Mouse (Mus musculus) MEL (cell line): ENCODE measurements around the gene Actr8. TPM values are rescaled to one million over a fixed set of nuclear protein-coding genes. Genes with fewer than 3 reads are reported as not detected.

Experiments
- DNase-seq: peaks from one replicate; pipeline ENCODE4 v3.0.0; 2011; ENCODE audit warnings: low read depth, low spot score
- H3K27ac ChIP-seq: 2 replicates; pipeline ENCODE4 v1.5.1; 2012; ENCODE audit warnings: low read depth, mild to moderate bottlenecking, control low read depth, low read length, moderate library complexity; ENCODE audit not compliant: control insufficient read depth
- H3K27me3 ChIP-seq, 2 experiments: fragments of 150-350 bp in 1 of 2; sonication (generic) in 1 of 2; 2 replicates each; pipeline ENCODE4 v1.6.1; 2012; ENCODE audit warnings: low read length in 2 of 2, mild to moderate bottlenecking in 2 of 2, improper control_type of control experiment in 1 of 2, moderate library complexity in 1 of 2; ENCODE audit not compliant: insufficient read depth in 2 of 2, control insufficient read depth in 1 of 2
- H3K36me3 ChIP-seq, 2 experiments: 2 replicates each; pipeline ENCODE4 v1.6.1; 2012 to 2014; ENCODE audit warnings: low read length in 2 of 2, improper control_type of control experiment in 1 of 2, inconsistent platforms in 1 of 2, mild to moderate bottlenecking in 1 of 2; ENCODE audit not compliant: insufficient read depth in 2 of 2, control insufficient read depth in 1 of 2
- H3K4me1 ChIP-seq, 2 experiments: fragments of 150-350 bp in 1 of 2; sonication (generic) in 1 of 2; 2 replicates each; pipeline ENCODE4 v1.6.1; 2012; ENCODE audit warnings: low read length in 2 of 2, improper control_type of control experiment in 1 of 2, mild to moderate bottlenecking in 1 of 2; ENCODE audit not compliant: insufficient read depth in 2 of 2, control insufficient read depth in 1 of 2
- H3K4me3 ChIP-seq, 2 experiments: fragments of 150-350 bp in 1 of 2; sonication (generic) in 1 of 2; 2 replicates each; pipeline ENCODE4 v1.5.1; 2012; ENCODE audit warnings: low read depth in 2 of 2, low read length in 2 of 2, mild to moderate bottlenecking in 2 of 2, moderate library complexity in 2 of 2, control low read depth in 1 of 2, improper control_type of control experiment in 1 of 2; ENCODE audit not compliant: control insufficient read depth in 1 of 2, insufficient read depth in 1 of 2
- H3K79me2 ChIP-seq: 2 replicates; pipeline ENCODE4 v1.6.1; 2012; ENCODE audit warnings: mild to moderate bottlenecking, low read length, moderate library complexity; ENCODE audit not compliant: control insufficient read depth, poor library complexity, insufficient read depth
- H3K9ac ChIP-seq: 2 replicates; pipeline ENCODE4 v1.6.1; 2012; ENCODE audit warnings: low read depth, mild to moderate bottlenecking, control low read depth, low read length, moderate library complexity; ENCODE audit not compliant: control insufficient read depth, poor library complexity, severe bottlenecking
- H3K9me3 ChIP-seq: fragments of 150-350 bp; sonication (generic); replicated peaks from 2 replicates; pipeline ENCODE4 v1.6.1; 2012; ENCODE audit warnings: mild to moderate bottlenecking, low read length, improper control_type of control experiment, moderate library complexity; ENCODE audit not compliant: insufficient read depth
- CHD1 ChIP-seq: IDR thresholded peaks from 2 replicates; pipeline ENCODE4 v1.6.1; 2012; ENCODE audit warnings: low read depth, mild to moderate bottlenecking, inconsistent platforms, low read length, improper control_type of control experiment
- E2F4 ChIP-seq: IDR thresholded peaks from 2 replicates; pipeline ENCODE4 v1.6.1; 2011; ENCODE audit warnings: low read depth, low read length, improper control_type of control experiment, borderline replicate concordance
- ELF1 ChIP-seq: IDR thresholded peaks from 2 replicates; pipeline ENCODE4 v1.6.1; 2014; ENCODE audit warnings: low read depth, mild to moderate bottlenecking, inconsistent platforms, low read length, improper control_type of control experiment, moderate library complexity
- ETS1 ChIP-seq: IDR thresholded peaks from 2 replicates; pipeline ENCODE4 v1.6.1; 2012; ENCODE audit warnings: low read depth, mild to moderate bottlenecking, inconsistent platforms, low read length, improper control_type of control experiment, moderate library complexity
- GABPA ChIP-seq: IDR thresholded peaks from 2 replicates; pipeline ENCODE4 v1.6.1; 2012; ENCODE audit warnings: low read depth, mild to moderate bottlenecking, inconsistent platforms, low read length, improper control_type of control experiment, moderate library complexity
- GATA1 ChIP-seq: IDR thresholded peaks from 2 replicates; pipeline ENCODE4 v1.6.1; 2011; ENCODE audit warnings: low read depth, low read length, improper control_type of control experiment
- MAFK ChIP-seq: IDR thresholded peaks from 2 replicates; pipeline ENCODE4 v1.6.1; 2011; ENCODE audit warnings: low read depth, mild to moderate bottlenecking, low read length, improper control_type of control experiment, borderline replicate concordance
- MAZ ChIP-seq: IDR thresholded peaks from 2 replicates; pipeline ENCODE4 v1.6.1; 2012; ENCODE audit warnings: low read depth, mild to moderate bottlenecking, inconsistent platforms, low read length, improper control_type of control experiment
- MEF2A ChIP-seq: IDR thresholded peaks from 2 replicates; pipeline ENCODE4 v1.6.1; 2014; ENCODE audit warnings: low read depth, mild to moderate bottlenecking, inconsistent platforms, low read length, improper control_type of control experiment; ENCODE audit not compliant: poor library complexity, insufficient replicate concordance, severe bottlenecking; ENCODE audit errors: extremely low read depth
- MYB ChIP-seq: IDR thresholded peaks from 2 replicates; pipeline ENCODE4 v1.6.1; 2011; ENCODE audit warnings: mild to moderate bottlenecking, low read depth, low read length, improper control_type of control experiment
- MYC ChIP-seq: IDR thresholded peaks from 2 replicates; pipeline ENCODE4 v1.6.1; 2011; ENCODE audit warnings: low read depth, mild to moderate bottlenecking, low read length, improper control_type of control experiment, moderate library complexity
- NELFE ChIP-seq: IDR thresholded peaks from 2 replicates; pipeline ENCODE4 v1.6.1; 2011; ENCODE audit warnings: low read depth, low read length, improper control_type of control experiment
- POLR2AphosphoS2 ChIP-seq: IDR thresholded peaks from 2 replicates; pipeline ENCODE4 v1.6.1; 2011; ENCODE audit warnings: low read length, improper control_type of control experiment
- POLR2AphosphoS5 ChIP-seq: IDR thresholded peaks from 2 replicates; pipeline ENCODE4 v1.6.1; 2012; ENCODE audit warnings: low read depth, borderline replicate concordance, mild to moderate bottlenecking, inconsistent platforms, low read length, moderate library complexity, mixed read lengths
- RCOR1 ChIP-seq: IDR thresholded peaks from 2 replicates; pipeline ENCODE4 v1.6.1; 2012; ENCODE audit warnings: low read depth, mild to moderate bottlenecking, inconsistent platforms, low read length, improper control_type of control experiment
- SIN3A ChIP-seq: IDR thresholded peaks from 2 replicates; pipeline ENCODE4 v1.6.1; 2012; ENCODE audit warnings: low read length, improper control_type of control experiment, inconsistent platforms
- TAL1 ChIP-seq: IDR thresholded peaks from 2 replicates; pipeline ENCODE4 v1.6.1; 2012; ENCODE audit warnings: mild to moderate bottlenecking, inconsistent platforms, low read length, moderate library complexity, mixed read lengths
- TCF12 ChIP-seq: IDR thresholded peaks from 2 replicates; pipeline ENCODE4 v1.6.1; 2014; ENCODE audit warnings: low read depth, mild to moderate bottlenecking, inconsistent platforms, low read length, improper control_type of control experiment, moderate library complexity
- UBTF ChIP-seq: IDR thresholded peaks from 2 replicates; pipeline ENCODE4 v1.6.1; 2012; ENCODE audit warnings: low read depth, mild to moderate bottlenecking, inconsistent platforms, low read length, improper control_type of control experiment, moderate library complexity, borderline replicate concordance; ENCODE audit not compliant: insufficient read depth
- USF1 ChIP-seq: IDR thresholded peaks from 2 replicates; pipeline ENCODE4 v1.6.1; 2014; ENCODE audit warnings: low read depth, mild to moderate bottlenecking, inconsistent platforms, low read length, improper control_type of control experiment, moderate library complexity
- USF2 ChIP-seq, 2 experiments: IDR thresholded peaks; 2 replicates each; pipeline ENCODE4 v1.6.1; 2011 to 2012; ENCODE audit warnings: improper control_type of control experiment in 2 of 2, low read length in 2 of 2, borderline replicate concordance in 1 of 2, inconsistent platforms in 1 of 2, low read depth in 1 of 2, mild to moderate bottlenecking in 1 of 2; ENCODE audit not compliant: insufficient read depth in 1 of 2
- ZMIZ1 ChIP-seq: IDR thresholded peaks from 2 replicates; pipeline ENCODE4 v1.6.1; 2012; ENCODE audit warnings: low read depth, mild to moderate bottlenecking, inconsistent platforms, low read length, improper control_type of control experiment, moderate library complexity
- polyA plus RNA-seq, 2 experiments: library from polyadenylated mRNA; stranded (reverse) in 1 of 2; unstranded in 1 of 2; fragments of >175 nt in 1 of 2; fragments of >200 nt in 1 of 2; gene quantifications; 2 replicates each; pipeline versions ENCODE4 v1.2.1 to v1.2.4; 2012; ENCODE audit warnings: low replicate concordance in 2 of 2, low read depth in 1 of 2; ENCODE audit not compliant: insufficient read length in 2 of 2, insufficient read depth in 1 of 2, missing spikeins in 1 of 2
- total RNA-seq: library from RNA; depleted of rRNA; stranded (reverse); fragments of 300-350 nt; gene quantifications from 2 replicates; pipeline ENCODE4 v1.2.3, GENCODE M21; 2012

Actr8 gene
- total and polyA plus RNA-seq, 3 experiments = 31.0 to 36.4 TPM; not detected in 1

DNA sequence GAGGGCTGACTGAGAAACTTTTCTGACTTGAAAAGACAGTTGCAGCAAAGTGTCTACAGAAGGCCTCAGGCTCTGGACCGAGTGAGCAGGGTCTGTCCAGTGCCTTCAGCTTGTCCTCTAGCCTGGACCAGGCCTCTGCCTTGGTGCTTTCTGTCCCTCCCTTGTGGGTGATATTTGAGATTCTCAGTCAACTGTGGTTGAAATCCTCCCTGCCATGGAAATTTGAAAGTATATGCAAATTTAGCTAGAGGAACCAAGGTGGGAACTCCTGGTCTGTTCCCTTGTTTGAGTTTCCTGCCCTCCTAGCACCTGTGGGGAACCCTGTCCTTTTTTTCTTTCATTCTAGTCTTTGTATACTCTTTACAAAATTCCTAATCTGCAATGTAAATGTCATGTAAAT is 36.9 kb downstream of the Actr8 start:
- Histone ChIP-seq H3K79me2 (no peaks in the 10 kb centered on the region), H3K36me3 (no peaks in the 10 kb centered on the region), H3K9me3 (no peaks in the 10 kb centered on the region), H3K4me3 (no peak overlapping the region), H3K9ac (no peak overlapping the region), H3K4me1 (no peaks in the 10 kb centered on the region), H3K27me3 (no peaks in the 10 kb centered on the region; a peak in 1 of 4 replicates), H3K27ac (no peak overlapping the region)
- no peak for DNase-seq
- TF ChIP-seq E2F4 (no peak), USF1 (no peak), CHD1 (no peak), MYB (no peak), MAFK (no peak), GABPA (no peak), MAZ (no peak), RCOR1 (no peak), GATA1 (no peak), POLR2AphosphoS5 (no peak), MEF2A (no peak), MYC (no peak), ETS1 (no peak), ELF1 (no peak), TAL1 (no peak)

DNA sequence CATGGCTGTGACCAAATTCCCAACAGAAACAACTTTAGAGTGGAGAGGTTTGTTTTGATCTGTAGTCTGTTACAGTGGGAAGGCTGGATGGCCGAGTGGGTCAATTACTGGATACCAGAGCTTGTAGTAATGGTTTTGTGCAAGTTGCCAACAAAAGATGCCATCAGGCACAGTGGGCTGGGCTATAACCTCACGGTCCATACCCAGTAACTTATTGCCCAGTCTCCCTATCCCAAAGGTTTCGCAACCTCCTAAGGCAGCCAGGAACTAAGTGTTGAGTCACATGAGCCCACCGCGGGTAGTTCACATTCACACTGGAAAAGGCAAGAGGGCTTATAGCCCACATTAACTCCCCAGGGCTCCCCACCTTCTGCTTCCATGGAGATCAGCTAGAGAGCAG is 38.5 kb downstream of the Actr8 start:
- Histone ChIP-seq H3K27me3 (no peaks in the 10 kb centered on the region; a peak in 1 of 4 replicates), H3K4me1 (no peaks in the 10 kb centered on the region), H3K79me2 (no peaks in the 10 kb centered on the region), H3K9me3 (no peaks in the 10 kb centered on the region), H3K36me3 (no peaks in the 10 kb centered on the region), H3K4me3 (no peak overlapping the region), H3K27ac (no peak overlapping the region), H3K9ac (no peak overlapping the region)
- DNase-seq = no peak
- no peak for TF ChIP-seq TAL1
- TF ChIP-seq ZMIZ1 = no peak
- TF ChIP-seq NELFE = no peak
- no peak for TF ChIP-seq RCOR1
- no peak for TF ChIP-seq UBTF
- no peak for TF ChIP-seq POLR2AphosphoS2
- TF ChIP-seq SIN3A = no peak
- no peak for TF ChIP-seq TCF12
- TF ChIP-seq USF2 (IDR thresholded peaks at IDR 0.05; ENCODE audit: borderline replicate concordance in 1 of 2, insufficient read depth in 1 of 2, low read depth in 1 of 2, low read length in 2 of 2) = no peak
- TF ChIP-seq, all 39 proteins: peak for 0
